16 mouse cellular contexts compared by ENCODE assay signal in the genomic region with DNA sequence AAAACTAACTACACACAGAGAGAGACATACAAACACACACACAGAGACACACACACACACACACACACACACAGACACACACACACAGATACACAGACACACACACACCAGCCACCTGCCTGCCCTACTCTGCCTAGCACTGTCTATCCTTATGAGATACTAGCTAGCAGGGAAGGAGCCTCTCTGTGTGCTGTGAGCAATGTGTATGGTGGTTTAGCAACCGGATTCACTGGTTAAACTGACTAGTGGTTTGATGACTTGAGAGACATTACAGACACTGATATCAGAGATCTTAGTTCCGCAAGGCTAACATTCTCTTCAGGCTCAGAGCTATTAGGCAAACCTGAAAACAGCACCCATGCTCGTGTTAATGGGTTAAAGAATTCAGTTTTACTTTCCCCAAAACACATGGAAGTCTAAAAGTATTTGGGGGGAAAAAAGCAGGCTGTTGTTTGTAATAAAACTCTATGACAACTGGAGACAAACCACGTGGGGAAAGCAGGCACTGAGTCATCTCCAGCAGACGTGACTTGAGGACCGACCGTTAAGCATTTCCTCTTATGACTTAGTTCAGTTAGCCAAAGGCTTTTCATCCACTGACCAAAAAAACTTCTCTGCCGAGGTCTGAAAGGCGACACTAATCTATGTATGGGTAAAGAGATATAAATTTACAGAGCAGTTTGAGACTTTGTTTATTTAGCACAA. TPM values are rescaled to one million over a fixed set of nuclear protein-coding genes. Genes with fewer than 3 reads are reported as not detected.
DNase-seq lines count a peak whose midpoint lies in the region; ATAC-seq and TF ChIP-seq lines count a peak whose summit lies in the region.
"Had no signal": no experiment of that assay in that cellular context is flagged by ENCODE, and none has a peak within 500 bp of the region (broad histone marks: within the 10 kb centered on the region; RNA-seq: fewer than 3 reads in every experiment).

No protein-coding gene starts in this region.

- no peak overlapping the region for H3K27ac ChIP-seq in cerebellum, adult 2 months (ENCODE audit: insufficient read depth, low read length)
- H3K27ac ChIP-seq: embryonic facial prominence, embryonic 13.5 days; forebrain, embryonic 15.5 days; heart, embryonic 15.5 days; liver, embryonic 14.5 days; midbrain, embryonic 15.5 days had no signal

- no peak overlapping the region for H3ac ChIP-seq in myocyte (ENCODE audit: control insufficient read depth, insufficient read length)

- no peaks in the 10 kb centered on the region for H3K79me2 ChIP-seq in myocyte (ENCODE audit: control insufficient read depth, insufficient read depth)

- ATAC-seq in hematopoietic stem cell, adult 5-6 weeks (replicated peaks in 1 of 2; ENCODE audit: insufficient read depth in 1 of 2, low FRiP score in 2 of 2, low TSS enrichment in 1 of 2, low read depth in 1 of 2, poor library complexity in 2 of 2, severe bottlenecking in 2 of 2), result peak; percentile 79 to 83
- ATAC-seq: forebrain, embryonic 15.5 days; midbrain, embryonic 15.5 days had no signal

- DNase-seq in heart, adult 18-20 months, result peak; percentile 7 to 21
- DNase-seq in heart, postnatal 14 days, result no peak
- DNase-seq in 416B (ENCODE audit: low read depth), result peak; percentile 99
- DNase-seq in cerebellum, adult 2 months, result no peak
- no peak for DNase-seq in urinary bladder, postnatal 25 days (ENCODE audit: low spot score)
- DNase-seq in right cerebral cortex, postnatal 4 days, result no peak
- DNase-seq: gastrocnemius, postnatal 10 days; kidney, postnatal 14 days had no signal

- H3K4me1 ChIP-seq in cerebellum, adult 2 months (ENCODE audit: control insufficient read depth, insufficient read depth, low read length), result no peaks in the 10 kb centered on the region
- H3K4me1 ChIP-seq: embryonic facial prominence, embryonic 13.5 days; forebrain, embryonic 15.5 days; heart, embryonic 15.5 days; midbrain, embryonic 15.5 days had no signal

- 82% methylated on average over 9 of the region's 9 CpGs for WGBS in cerebellum, adult 2 months

- no peaks in the 10 kb centered on the region for H3K36me3 ChIP-seq in myocyte (ENCODE audit: control insufficient read depth, insufficient read depth)
- H3K36me3 ChIP-seq: embryonic facial prominence, embryonic 13.5 days; forebrain, embryonic 15.5 days; heart, embryonic 15.5 days; midbrain, embryonic 15.5 days had no signal

- peak overlapping the region; percentile 58 for H3K4me2 ChIP-seq in myocyte (ENCODE audit: low read depth)
- H3K4me2 ChIP-seq: embryonic facial prominence, embryonic 13.5 days; forebrain, embryonic 15.5 days; heart, embryonic 15.5 days; midbrain, embryonic 15.5 days had no signal

- intact Hi-C loops in heart, postnatal 14 days (cut with DNase I), result no loop called here

- no peaks in the 10 kb centered on the region for H3K27me3 ChIP-seq in myocyte (ENCODE audit: control insufficient read depth, insufficient read depth, insufficient read length)
- no peaks in the 10 kb centered on the region for H3K27me3 ChIP-seq in cerebellum, adult 2 months (ENCODE audit: control insufficient read depth, insufficient read depth, low read length)
- H3K27me3 ChIP-seq: embryonic facial prominence, embryonic 13.5 days; forebrain, embryonic 15.5 days; heart, embryonic 15.5 days had no signal

- no peak for TF ChIP-seq CTCF in cerebellum, adult 2 months (IDR thresholded peaks at IDR 0.05; ENCODE audit: borderline replicate concordance, insufficient read depth, low read depth, low read length)

- no peak for TF ChIP-seq POLR2A in myocyte (IDR thresholded peaks at IDR 0.05; ENCODE audit: insufficient read length, low read depth)
- TF ChIP-seq POLR2A in cerebellum, adult 2 months (IDR thresholded peaks at IDR 0.05; ENCODE audit: borderline replicate concordance, insufficient read depth, low read length), result no peak

- H3K4me3 ChIP-seq in myocyte, result no peak overlapping the region
- no peak overlapping the region for H3K4me3 ChIP-seq in cerebellum, adult 2 months (replicated peaks; ENCODE audit: insufficient read depth, low read depth, low read length)
- H3K4me3 ChIP-seq: embryonic facial prominence, embryonic 13.5 days; forebrain, embryonic 15.5 days; heart, embryonic 15.5 days; midbrain, embryonic 15.5 days had no signal

TF ChIP-seq in myocyte, 11 proteins besides CTCF, POLR2A, EP300 and RAD21:
- TF ChIP-seq MYOG (IDR thresholded peaks at IDR 0.05; ENCODE audit: control insufficient read depth in 1 of 3, insufficient read depth in 1 of 3, insufficient read length in 2 of 3, low read depth in 2 of 3) (no peak), SRF (IDR thresholded peaks at IDR 0.05; ENCODE audit: control insufficient read depth, insufficient read length, low read depth) (no peak), TCF12 (IDR thresholded peaks at IDR 0.05; ENCODE audit: insufficient read depth, poor library complexity, severe bottlenecking) (no peak), MAX (IDR thresholded peaks at IDR 0.05; ENCODE audit: low read depth) (no peak), USF1 (IDR thresholded peaks at IDR 0.05; ENCODE audit: low read depth) (peak; percentile 82)

RNA-seq across cellular contexts. Expression of gene Gpr141, which starts 30.7 kb away (rescaled TPM):
- under 1 TPM in 1 of 2 experiments, not detected in 1; 0.31 TPM for total RNA-seq in heart, adult 18-20 months (2021)
- under 1 TPM in 1 of 2 experiments, not detected in 1; 0.22 TPM for total RNA-seq in heart, postnatal 14 days (2021)
- 5.3 and 14.3 TPM in 2 replicates for total RNA-seq in hematopoietic stem cell, adult 5-6 weeks (2017)
- polyA plus RNA-seq in myocyte (2012; fragmentation: generic; extraction: Trizol), result 5.8 TPM
- polyA plus RNA-seq in cerebellum, adult 2 months (2012; rRNA removed), result not detected in 2 replicates
- total RNA-seq: left cerebral cortex, adult 8-10 months had no signal

Comparison
In these comparisons a context has a peak if more than half of its experiments do, and no peak if none do; other contexts are left out.
1. DNase-seq: peak in heart, adult 18-20 months (2 of 2) and 416B (single experiment); none in heart, postnatal 14 days (0 of 2), cerebellum, adult 2 months (0 of 2), urinary bladder, postnatal 25 days (single experiment) and right cerebral cortex, postnatal 4 days (single experiment).